Mouse (Mus musculus) adrenal gland, postnatal 10 days (tissue): ENCODE results near the gene Syngap1. TPM values are rescaled to one million over a fixed set of nuclear protein-coding genes. Genes with fewer than 3 reads are reported as not detected.

Experiments used
- DNase-seq: peaks from one replicate; pipeline ENCODE4 v3.0.0; 2021; ENCODE audit warnings: mixed read lengths
- total RNA-seq, 2 experiments: library from RNA; stranded (reverse); gene quantifications; 2 replicates each; pipeline ENCODE4 v1.2.3; 2021

Gene Syngap1
- total RNA-seq, 2 experiments from 2014 or later, result 15.7 to 21.6 TPM

DNA sequence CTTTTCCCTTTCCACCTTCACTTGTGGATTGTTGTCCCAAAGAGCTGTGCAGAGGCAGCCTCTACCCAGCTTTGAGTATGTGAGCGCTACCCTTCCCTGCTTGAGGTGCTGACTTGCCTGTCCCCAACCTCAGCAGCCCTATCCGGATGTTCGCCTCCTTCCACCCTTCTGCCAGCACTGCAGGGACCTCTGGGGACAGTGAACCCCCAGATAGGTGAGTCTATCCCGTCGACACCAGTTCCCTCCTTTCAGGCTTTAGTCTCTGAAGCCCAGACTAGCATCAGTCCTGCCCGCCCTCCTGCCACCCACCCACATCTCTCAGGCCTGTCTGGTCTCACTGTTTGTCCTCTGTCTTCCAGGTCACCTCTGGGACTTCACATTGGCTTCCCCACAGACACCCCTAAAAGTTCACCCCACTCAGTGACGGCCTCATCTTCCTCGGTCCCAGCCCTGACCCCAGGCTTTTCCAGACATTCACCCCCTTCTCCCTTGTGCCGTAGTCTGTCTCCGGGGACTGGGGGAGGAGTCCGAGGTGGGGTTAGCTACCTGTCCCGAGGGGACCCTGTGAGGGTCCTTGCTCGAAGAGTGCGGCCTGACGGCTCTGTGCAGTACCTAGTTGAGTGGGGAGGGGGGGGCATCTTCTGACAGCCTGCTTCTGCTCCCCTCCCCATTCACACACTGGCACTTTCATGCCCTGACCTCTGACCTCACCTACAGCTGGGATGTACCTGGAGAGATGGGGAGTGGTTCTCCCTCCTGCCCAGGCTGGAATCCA is 3.9 kb upstream of the Syngap1 start:
- DNase-seq, result no peak

DNA sequence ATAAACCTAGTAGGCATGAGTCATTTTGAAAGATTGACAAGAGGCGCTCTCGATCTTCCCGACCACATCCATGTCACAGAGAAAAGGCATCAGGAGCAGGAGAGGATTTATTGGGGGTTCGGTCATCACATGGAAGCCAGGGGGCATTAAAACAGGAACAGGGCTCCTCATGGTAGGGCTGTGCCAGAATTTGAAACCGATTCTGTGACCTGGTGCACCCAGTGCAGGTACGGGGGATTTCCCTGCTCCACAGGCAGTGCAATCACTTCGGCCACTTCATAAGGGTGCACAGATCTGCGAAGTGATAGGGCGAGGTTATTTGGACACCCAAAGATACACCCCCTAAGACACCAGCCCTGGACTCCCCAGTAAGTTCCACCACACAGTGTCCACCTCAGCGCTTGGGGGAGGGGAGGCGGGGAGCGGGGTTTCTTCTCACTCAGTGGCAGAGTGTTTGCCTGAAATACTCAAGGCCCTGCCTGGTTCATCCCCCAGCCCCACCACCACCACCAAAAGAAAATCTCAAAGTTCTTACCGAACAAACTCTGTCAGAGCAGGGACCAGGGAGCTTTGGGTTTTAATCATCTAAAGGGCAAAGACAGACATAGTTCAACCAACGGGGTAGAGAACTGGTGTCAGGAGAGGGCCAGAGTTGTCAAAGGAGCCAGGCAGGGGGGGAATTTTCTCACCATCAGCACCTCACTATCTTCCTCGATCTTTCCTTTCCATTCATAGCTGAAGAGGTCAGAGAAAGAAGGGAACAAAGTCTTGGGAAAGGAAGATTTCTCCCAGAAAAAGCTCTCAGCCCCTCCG is 3.0 kb upstream of the Syngap1 start:
- no peak for DNase-seq

DNA sequence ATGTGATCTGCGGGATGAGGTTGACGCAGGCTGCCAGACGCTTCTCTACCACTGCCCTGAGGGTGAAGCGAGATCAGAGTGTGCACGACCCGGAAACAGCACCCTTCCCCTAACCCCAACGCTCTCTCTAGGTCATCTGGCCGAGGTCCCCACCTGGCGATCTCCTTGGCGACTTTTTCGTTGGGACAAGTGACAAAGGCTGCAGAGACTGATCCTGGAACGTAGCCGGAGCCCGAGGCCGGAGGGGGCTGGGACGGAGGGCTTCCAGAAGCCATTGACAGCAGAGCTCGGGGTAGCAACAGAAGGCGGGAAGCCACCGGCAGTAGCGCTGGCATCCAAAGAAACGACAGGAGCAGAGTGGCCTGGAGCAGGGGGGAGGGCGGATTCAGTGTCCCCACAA is 2.3 kb upstream of the Syngap1 start:
- DNase-seq, result no peak

DNA sequence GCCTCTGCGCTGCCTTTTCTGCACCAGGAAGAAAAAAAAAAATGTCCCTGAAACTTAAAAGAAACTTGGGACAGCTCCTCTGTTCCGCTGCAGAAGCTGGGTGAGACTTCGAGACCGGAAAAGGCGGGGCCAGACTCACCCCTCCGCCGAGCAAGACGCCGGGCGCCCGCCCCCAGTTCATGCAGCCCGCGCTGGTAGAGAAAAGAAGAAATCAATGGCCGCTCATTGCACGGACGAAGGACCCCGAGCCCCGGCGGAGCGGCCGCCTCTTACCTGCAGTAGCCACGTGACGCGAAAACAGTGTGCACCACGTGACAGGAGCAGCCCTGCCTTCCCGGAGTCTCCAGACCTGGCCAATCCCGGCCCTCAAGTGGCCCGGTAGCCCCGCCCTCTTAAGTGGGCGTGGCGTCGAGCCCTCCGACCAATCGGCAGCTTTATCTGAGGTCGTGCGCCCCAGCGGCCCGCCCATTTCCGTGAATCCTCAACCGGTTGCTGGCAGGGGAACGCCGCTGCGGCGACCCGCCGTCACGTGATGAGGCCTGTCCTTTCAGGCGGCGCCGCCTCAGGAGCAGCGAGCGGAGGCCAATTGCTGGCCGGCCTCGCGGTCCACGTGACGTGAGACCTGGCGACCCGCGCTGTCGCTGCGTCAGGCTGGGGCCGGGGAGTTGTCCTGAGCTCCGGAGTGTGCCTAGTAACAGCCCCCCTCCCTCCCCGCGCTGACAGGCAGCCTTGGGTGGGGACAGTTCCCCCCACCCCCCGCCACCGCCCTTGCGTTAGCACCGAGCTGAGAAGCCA is 1.7 kb upstream of the Syngap1 start, which contains the start of gene Cuta:
Gene Cuta (minus strand): TSS at position 392 of the 795 bp plus-strand sequence.
- DNase-seq, result peak; percentile 99

DNA sequence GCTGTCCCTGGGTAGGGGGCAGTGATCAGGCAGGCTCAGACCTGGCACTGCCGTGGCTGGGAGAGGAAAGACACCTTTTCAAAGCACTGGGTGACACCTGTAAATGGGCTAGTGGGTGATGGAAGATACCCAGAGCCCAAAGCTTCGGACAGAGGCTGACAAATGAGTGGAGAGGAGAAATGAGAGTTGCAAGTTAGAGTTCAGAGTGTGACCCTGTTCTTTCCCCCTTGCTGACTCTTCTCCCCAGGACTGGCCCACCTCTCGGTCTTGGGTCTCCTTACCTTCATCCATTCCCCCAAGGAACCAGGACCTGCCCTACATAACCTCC is 1.1 kb upstream of the Syngap1 start:
- DNase-seq, result no peak

DNA sequence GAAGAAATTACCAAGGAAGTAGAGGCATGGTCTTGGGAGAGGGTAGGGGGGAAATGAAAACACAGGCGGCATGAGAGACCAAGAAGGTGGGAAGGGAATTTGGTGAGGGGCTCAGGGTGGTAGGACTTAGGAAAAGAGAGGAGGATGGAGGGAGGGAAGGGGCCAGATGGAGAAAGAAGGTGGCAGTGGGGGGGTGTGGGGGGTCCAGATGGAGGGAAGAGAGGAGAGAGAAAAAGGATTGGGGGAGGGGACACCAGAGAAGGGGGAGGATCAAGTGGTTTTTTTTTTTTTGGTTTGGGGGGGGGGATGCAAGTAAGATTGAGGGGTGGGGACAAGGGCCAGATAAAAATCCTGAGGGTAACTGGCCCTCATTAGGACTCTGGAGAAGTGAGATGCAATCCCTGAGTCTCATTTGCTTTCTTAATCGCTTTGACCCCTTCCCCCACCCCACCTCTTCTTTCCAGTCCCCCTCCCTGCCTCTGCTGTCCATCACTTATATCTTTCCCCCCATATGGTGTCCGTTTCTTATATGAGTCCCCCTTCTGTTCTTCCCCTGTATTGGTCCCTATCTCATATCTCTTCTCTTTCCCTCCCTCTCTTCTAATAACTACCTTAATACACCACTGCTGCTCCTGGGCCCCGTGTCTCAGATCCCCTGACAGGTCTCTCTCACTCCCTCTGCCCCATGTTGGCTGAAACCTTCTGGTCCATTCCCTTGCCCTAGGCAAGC is 953 bp downstream of the Syngap1 start:
- no peak for DNase-seq

DNA sequence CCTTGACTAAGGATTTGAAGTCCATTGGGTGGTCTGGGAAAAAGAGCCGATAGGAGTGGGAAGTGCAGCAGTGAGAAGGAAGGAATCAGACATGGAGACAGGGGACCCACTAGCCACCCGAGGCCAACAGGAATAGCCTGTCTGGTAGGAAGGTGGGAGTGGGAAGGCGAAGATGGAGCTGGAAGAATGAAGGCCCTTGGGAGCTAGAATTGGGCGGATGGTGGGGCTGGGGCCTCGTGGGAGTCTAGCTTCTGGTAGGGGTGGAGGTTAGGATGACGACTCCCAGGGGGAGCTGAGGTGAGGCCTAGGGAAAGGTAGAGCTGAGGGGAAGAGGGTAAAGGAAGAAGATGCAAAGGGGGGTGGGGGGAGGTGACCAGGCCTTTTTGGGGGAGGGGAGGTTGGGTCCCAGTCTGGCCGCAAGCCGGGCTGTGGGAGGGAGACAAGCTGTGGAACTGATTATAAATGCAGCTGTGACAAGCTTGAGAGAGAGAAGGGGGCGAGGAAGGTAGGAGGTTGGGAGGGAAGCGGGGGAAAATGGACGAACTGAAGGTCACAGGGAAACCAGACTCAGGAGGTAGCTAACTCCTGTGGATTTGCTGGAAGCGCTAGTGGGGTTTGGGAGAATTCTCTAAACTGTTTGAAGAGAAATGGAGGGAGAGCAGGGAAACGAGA is 4.9 kb downstream of the Syngap1 start:
- DNase-seq, result no peak

DNA sequence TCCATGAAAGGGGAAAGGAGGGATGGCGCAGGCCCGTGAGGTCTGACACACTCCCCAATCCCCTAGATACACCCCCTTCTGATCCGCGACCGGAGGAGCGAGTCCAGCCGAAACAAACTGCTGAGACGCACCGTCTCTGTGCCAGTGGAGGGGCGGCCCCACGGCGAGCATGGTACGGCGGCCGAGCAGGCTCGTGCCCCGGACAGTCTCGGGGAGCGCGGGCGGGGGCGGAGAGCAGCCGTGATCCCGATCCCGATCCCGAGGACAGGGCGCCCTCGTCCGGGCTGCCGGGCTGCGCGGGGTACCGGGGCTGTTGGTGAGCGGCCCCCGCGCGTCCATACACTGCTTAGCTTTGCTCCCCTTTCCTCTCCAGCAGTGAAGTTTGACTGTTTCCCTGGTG is 5.5 kb downstream of the Syngap1 start:
- DNase-seq, result peak; percentile 93

DNA sequence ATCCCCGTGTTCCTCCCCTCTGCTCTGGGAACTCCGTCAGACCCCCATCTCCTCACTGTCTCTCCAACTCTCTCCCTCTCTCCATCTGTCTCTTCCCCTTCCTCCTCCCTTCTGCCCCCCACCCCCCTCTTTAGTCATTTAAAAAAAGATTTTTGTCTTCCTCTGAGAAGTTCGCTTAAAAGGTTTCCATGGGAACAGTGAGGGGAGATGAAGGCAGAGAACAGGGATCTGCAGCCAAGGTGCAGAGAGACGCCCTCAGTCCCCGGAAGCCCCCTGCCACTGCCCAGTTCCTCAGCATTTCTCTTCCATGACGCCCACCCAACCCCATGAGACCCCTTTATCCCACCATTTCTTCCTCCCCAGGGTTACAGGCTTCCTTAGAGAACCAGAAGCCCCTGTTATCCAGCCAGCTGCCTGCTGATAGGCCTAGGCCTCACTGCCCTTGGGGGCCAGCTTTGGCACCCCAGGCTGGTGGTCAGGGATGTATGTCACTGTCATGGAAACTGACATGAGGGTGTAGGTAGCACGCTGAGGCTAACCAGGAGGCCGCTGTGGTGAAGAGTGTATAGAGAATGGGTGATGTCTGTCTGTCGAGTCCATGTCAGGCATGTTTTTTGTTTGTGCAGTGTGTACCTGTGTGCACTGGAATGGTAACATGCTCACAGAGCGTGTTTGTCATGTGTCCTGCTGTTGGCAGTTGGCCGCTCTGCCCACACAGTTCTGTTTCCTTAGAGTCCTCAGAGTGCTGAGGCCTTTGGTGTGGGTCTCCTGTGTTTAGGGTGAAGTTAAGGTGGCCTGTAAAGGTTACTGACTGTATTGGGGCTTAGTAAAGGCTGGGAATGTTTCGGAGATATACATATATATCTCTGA is 6.4 kb downstream of the Syngap1 start:
- DNase-seq, result no peak

DNA sequence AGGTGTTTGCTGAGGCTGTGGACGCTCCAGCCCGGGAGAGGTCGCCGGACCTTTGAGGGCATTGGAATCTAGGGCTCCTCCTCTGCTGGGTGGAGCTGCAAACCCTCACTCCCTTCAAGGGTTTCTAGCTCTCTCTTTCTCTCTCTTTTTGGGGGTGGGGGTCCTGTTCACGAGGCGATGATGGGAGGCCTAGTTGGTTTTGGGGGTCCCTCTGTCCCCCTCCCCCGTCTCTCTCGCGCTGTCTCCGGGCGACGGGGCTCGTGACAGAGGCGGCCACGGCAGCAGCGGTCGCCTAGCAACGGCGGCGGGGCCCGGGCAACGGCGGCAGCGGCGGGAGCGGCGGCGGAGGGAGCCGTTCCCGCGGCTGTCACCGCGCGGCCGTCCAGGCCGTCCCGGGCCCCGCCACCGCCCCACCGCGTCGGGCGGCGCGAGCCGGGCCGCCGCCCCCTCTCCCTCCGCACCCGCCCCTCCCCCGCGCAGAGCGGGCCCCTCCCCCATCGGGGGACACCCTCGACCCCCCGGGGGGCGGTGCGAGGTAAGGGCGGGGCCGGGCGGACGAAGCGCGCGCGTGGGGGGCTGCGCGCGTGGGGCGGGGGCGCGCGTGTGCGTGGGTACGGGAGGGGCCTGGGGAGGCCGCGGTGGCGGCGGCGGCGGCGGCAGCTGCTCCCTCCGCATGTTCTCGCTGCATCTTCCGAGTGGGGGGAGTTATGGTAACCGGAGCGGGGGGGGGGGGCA is 7.4 kb downstream of the Syngap1 start:
- peak; percentile 78 for DNase-seq

DNA sequence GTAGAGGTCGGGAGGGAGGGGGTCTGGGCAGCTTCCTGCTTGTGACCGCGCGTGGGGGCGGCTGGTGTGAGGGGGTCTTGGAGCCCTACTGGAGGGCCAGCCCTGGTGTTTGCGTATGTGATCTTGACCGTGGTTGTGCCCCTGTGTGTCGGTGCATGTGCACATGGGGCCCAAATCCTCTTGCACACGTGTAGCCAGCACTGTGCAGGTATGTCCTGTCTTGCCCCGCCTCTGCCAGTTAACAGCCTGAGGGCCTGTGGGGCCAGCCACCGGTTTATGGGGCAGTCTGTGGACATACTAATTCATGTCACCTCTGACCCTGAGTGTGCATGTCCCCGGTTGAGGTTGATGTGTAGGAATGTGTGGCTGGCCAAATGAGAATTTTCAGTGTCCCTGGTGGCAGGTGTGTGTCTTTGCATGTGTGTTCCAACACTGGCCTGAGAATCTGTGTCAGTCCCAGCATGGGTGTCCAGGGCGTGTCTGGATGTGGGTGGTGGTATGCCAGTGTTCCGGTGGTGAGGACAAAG is 8.1 kb downstream of the Syngap1 start:
- no peak for DNase-seq

DNA sequence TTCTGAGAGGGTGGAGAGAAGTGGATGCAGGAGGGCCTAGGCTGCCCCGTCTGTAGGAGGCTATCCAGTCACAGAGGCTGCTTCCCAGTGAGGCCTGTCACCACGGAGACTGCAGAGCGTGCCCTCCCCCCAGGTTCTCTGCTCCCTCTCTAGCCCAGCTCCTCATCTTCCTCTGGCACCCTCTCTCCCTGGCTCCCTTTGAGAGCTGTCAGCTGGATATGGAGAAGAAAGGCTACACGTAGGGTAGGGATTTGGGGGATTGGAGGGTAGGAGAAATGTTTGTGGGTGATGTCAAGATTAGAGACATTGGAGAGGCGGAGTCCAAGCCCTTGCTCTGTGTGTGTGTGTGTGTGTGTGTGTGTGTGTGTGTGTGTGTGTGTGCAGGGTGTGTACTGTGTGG is 8.8 kb downstream of the Syngap1 start:
- DNase-seq, result no peak

DNA sequence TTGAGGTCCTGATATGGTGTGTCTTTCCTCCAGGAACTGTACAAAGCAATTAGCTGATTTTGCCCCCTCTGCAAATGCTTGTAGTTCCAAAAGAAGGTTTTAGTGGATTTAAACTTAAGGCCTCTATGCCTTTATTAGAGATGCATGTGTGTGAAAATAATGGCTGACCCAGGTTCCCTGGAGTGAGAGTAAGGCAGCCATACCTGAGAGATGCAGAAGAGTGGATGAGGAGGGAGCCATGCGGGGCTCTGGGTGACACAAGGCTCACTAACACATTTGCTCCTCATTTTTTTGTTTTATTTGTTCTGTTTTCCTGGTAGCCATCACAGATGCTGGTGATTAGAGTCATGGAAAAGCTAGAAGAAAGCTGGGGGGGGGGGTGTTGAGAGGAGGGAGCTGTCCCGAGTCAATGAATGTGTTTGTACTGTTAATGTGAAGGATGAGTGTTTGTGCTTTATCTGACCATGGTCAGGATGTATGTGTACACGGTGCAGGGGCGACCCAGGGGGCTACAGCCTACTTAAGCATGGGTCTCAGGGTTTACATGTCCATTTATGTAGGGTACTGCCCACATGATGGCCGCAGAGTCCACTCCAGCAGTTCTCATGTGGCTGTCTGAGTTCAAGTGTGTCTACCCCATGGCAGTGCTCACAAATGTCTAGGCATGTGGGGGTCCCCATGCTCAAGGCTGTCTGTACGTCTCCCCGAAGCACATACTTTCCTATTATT is 9.7 kb downstream of the Syngap1 start:
- DNase-seq, result no peak

DNA sequence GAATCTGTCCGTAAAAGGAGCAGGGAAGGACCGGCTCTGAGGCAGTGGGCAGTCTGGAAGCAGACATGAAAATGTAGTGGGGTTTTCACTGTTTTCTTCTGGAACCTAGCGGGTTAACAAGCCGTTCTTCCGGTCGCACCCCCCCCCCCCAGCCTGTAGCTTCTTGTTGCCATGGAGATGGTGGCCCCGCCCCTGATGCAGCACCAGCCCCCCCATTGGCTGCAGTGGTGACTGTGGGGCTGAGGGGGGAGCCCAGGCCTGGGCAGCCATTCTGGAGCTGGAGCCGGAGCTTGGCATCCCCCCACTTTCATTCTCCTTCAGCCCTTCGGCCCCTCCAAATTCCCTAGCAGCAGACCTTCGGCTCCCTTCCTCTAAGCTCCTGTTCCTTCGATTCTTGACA is 10.4 kb downstream of the Syngap1 start:
- DNase-seq, result peak; percentile 83

DNA sequence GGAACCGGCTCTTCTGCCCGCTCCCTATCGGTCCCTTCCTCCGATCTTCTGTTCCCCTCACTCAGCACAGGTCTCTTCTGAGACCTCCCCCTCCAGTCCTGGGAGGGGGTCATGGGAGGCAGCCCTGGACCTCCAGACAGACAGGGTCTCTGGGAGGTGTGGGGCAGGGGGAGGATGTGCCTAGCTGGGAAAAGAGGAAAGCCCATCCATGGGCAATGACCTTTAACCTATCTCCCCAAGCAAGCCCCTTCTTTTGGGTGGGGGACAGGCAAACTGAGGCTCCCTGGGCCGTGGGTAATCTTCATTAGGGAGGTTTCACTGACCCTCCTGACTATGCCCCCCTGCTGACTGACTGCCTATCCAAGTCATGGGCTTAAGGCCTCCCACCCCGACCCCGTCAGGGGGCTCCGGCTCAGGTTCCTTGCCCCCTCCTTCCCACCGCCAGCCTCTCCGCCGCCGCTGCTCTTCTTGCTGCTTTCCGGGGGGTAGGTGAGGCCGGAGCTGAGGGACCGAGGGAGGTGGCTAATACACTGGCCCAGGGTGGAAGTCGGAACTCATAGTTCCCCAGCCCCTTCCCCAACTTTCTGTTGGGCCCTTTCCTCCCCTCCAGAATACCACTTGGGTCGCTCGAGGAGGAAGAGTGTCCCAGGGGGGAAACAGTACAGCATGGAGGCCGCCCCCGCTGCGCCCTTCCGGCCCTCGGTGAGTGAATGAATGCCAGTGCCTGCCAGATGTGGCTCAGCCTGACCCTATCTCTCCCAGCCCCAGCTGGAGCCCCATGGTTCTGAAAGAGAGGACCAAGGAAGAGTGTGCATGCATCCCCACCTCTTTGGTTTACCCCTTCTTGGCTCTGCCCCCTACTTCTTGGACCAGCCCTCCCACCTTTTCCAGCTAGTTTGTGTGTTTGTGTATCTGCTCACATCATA is 11.2 kb downstream of the Syngap1 start:
- DNase-seq, result no peak

DNA sequence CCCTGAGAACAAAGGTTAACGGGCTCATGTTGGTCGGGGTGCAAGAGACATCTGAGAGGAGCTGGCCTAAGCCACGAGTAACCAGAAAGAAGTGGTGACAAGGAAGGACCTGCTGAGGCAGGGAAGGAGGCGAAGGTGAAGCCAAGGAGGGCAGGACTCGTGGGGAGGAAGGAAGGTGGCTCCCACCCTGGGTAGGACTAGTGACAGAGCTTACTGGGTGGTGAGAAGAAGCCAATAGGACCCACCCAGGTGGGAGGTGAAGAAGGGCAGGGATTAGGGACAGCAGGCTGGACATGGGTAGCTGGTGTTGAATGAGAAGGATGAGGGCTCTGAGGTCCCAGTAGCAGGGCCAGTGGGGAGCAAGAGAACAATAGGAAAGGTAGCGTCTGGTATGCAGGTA is 12.1 kb downstream of the Syngap1 start:
- DNase-seq, result no peak

DNA sequence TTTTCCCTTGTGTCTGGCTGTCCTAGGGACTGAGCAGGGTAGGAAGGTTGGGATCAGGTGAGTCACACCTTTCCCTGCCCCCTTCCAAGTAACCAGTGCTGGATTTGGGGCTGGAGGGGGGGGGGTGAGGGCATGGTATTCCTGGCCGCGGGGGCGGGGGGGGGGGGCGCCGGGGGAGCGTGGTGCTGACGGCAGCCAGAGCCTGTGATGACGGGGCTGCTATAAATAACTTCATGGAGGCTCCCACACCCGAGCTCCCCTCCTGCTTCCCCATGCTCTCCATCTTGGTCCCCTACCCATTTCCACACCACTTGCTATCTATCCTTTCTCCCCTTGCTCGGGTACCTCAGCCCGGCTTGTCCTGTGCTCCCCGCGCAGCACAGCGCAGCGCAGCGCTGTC is 12.7 kb downstream of the Syngap1 start:
- no peak for DNase-seq

DNA sequence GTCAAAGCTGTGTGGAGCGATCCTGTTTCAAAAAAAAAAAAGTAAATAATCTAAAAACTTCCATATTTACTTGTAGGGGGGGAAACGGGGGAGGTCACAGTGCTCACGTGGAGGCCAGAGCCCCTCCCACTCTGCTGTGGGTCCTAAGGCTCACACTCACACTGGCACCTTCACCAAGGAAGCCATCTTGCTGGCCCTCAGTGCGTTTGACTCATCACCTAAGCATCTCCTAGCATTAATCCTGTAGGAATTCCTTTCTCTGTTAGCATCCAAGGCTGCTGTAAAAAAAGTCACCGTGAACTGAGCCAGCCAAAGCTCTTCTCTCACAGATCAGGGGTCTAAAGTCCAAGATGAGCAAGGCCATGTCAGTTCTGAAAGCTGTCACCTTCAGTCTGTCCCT is 15.3 kb downstream of the Syngap1 start:
- no peak for DNase-seq
